Mouse (Mus musculus) embryonic stem cell, embryonic (primary cell): ENCODE data around the gene Foxb1.

ENCODE experiments used
- CTCF ChIA-PET, 4 experiments: fragments of 300-600 bp in 2 of 4; fragments of 350-600 bp in 2 of 4; sonication (Branson Sonifier 250); formaldehyde crosslinking; loops; one replicate each; lab custom pipeline; 2022; ENCODE audit warnings: inconsistent platforms in 2 of 4; lab: Charles Lee
- POLR2A ChIA-PET, 4 experiments: fragments of 300-600 bp in 2 of 4; fragments of 350-600 bp in 2 of 4; sonication (Branson Sonifier 250); formaldehyde crosslinking; loops; one replicate each; lab custom pipeline; 2022; ENCODE audit warnings: antibody characterized with exemption in 4 of 4, inconsistent platforms in 1 of 4; lab: Charles Lee

The Foxb1 gene

GRCm38 (mm10) chr9:69760371-69761301 is at the start of gene Foxb1:
Gene Foxb1 (minus strand): TSS chr9:69760940.
- CTCF ChIA-PET: interaction anchor here (0.5 to 1.3 kb wide), 5 partner anchors 8 to 156 kb away, joined by 3 to 5 read pairs (median 3); no protein-coding TSS in a partner anchor

GRCm38 (mm10) chr9:69790562-69790961 is 29.8 kb upstream of the Foxb1 start:
- ChIA-PET CTCF (no interaction called here), POLR2A (no interaction called here)

More at GRCm38 (mm10) chr9:69760371-69761301, at the start of gene Foxb1:
- POLR2A ChIA-PET: interaction anchor here in 2 of 4 experiments (0.6 to 3.7 kb wide), 7 partner anchors 9 to 1120 kb away, joined by 3 to 19 read pairs (median 3); no protein-coding TSS in a partner anchor

- CTCF ChIA-PET: no interaction called here
- POLR2A ChIA-PET: no interaction called here
Observed at GRCm38 (mm10) chr9:69779996-69780395, 19.3 kb upstream of the Foxb1 start.

- CTCF ChIA-PET: no interaction called here
- POLR2A ChIA-PET: interaction anchor here in 1 of 4 experiments (0.9 to 3.1 kb wide), 3 partner anchors 10 to 16 kb away, joined by 3 to 19 read pairs (median 6); partner anchors contain the start of gene Foxb1
Observed at GRCm38 (mm10) chr9:69769949-69770585, 9.3 kb upstream of the Foxb1 start.

- ChIA-PET CTCF (interaction anchor here in 1 of 4 experiments (1.1 kb wide), 1 partner anchor 9 kb away, joined by 5 read pairs; the partner anchor contains the start of gene Foxb1), POLR2A (interaction anchor here in 1 of 4 experiments (1.5 to 3.1 kb wide), 2 partner anchors 10 to 15 kb away, joined by 6 to 19 read pairs; partner anchors contain the start of gene Foxb1)
Observed at GRCm38 (mm10) chr9:69769091-69769948, 8.6 kb upstream of the Foxb1 start.

GRCm38 (mm10) chr9:69768136-69768875 is 7.6 kb upstream of the Foxb1 start:
- POLR2A ChIA-PET: interaction anchor here in 2 of 4 experiments (0.6 to 3.1 kb wide), 3 partner anchors 9 to 970 kb away, joined by 3 to 19 read pairs (median 6); partner anchors contain the start of gene Foxb1 (in 1 of the 2)
- CTCF ChIA-PET: interaction anchor here in 2 of 4 experiments (0.7 to 1.1 kb wide), 2 partner anchors 8 to 106 kb away, joined by 3 to 5 read pairs; partner anchors contain the start of gene Foxb1 (in 1 of the 2)

- CTCF ChIA-PET: interaction anchor here in 2 of 4 experiments (0.6 to 0.7 kb wide), 2 partner anchors 11 to 18 kb away, joined by 3 to 4 read pairs; no protein-coding TSS in a partner anchor
- POLR2A ChIA-PET: interaction anchor here in 2 of 4 experiments (0.6 to 1.0 kb wide), 3 partner anchors 9 to 776 kb away, joined by 3 to 4 read pairs (median 3); partner anchors contain the start of gene Sltm (in 1 of the 2)
Observed at GRCm38 (mm10) chr9:69767421-69767820, 6.7 kb upstream of the Foxb1 start.

- ChIA-PET POLR2A (interaction anchor here in 2 of 4 experiments (0.6 to 1.1 kb wide), 4 partner anchors 9 to 776 kb away, joined by 3 to 4 read pairs (median 3); partner anchors contain the start of gene Sltm (in 1 of the 2)), CTCF (interaction anchor here in 2 of 4 experiments (0.6 to 0.7 kb wide), 2 partner anchors 11 to 18 kb away, joined by 3 to 4 read pairs; no protein-coding TSS in a partner anchor)
Observed at GRCm38 (mm10) chr9:69766936-69767335, 6.2 kb upstream of the Foxb1 start.

GRCm38 (mm10) chr9:69766301-69766700 is 5.6 kb upstream of the Foxb1 start:
- POLR2A ChIA-PET: interaction anchor here in 1 of 4 experiments (1.1 kb wide), 1 partner anchor 10 kb away, joined by 3 read pairs; no protein-coding TSS in a partner anchor
- CTCF ChIA-PET: no interaction called here

- ChIA-PET POLR2A (no interaction called here), CTCF (no interaction called here)
Observed at GRCm38 (mm10) chr9:69765483-69766050, 4.8 kb upstream of the Foxb1 start.

GRCm38 (mm10) chr9:69764586-69765482 is 4.1 kb upstream of the Foxb1 start:
- ChIA-PET CTCF (interaction anchor here in 2 of 4 experiments (0.5 to 1.2 kb wide), 2 partner anchors 12 to 16 kb away, joined by 3 to 5 read pairs; no protein-coding TSS in a partner anchor), POLR2A (interaction anchor here in 1 of 4 experiments (0.7 kb wide), 1 partner anchor 381 kb away, joined by 4 read pairs; no protein-coding TSS in a partner anchor)

GRCm38 (mm10) chr9:69763681-69764585 is 3.2 kb upstream of the Foxb1 start:
- ChIA-PET POLR2A (interaction anchor here in 2 of 4 experiments (0.7 to 1.3 kb wide), 4 partner anchors 22 to 444 kb away, joined by 3 to 4 read pairs (median 4); no protein-coding TSS in a partner anchor), CTCF (interaction anchor here in 1 of 4 experiments (1.2 kb wide), 1 partner anchor 11 kb away, joined by 5 read pairs; no protein-coding TSS in a partner anchor)

GRCm38 (mm10) chr9:69762703-69763102 is 2.0 kb upstream of the Foxb1 start:
- ChIA-PET POLR2A (interaction anchor here in 1 of 4 experiments (1.1 to 1.3 kb wide), 2 partner anchors 23 to 445 kb away, joined by 3 read pairs; no protein-coding TSS in a partner anchor), CTCF (interaction anchor here in 1 of 4 experiments (0.5 kb wide), 1 partner anchor 112 kb away, joined by 3 read pairs; no protein-coding TSS in a partner anchor)

- POLR2A ChIA-PET: no interaction called here
- CTCF ChIA-PET: no interaction called here
Observed at GRCm38 (mm10) chr9:69762221-69762620, 1.5 kb upstream of the Foxb1 start.
